Mouse (Mus musculus): ENCODE data around the gene Atxn7.

DNA sequence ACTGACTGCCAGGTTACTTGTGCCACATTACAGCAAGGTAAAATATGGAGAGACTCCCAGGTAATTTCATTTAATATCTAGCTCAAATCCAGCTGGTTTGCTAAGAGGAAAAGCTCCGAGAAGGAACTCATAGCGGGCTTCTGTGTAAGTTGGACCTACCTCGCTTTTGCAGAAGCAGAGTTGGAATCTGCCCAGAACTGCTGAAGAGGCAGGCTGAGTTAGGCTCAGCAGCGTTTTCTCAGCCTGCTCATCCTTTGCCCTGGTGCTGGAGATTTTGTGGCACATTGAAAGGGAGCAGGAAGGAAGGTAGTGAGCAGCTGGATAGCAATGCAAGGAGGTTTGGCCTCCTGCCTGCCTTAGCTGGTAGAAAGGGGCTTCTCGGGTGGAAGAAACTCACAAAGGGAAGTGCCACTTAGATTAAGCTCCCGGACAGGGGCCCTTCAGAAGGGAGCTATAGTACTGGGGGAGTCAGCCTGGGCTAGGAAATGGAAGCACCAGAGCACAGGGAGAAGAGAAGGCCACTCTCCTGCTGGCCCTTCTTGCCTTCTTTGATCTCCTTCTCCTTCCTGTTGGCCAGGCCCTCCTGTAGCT is 10.5 kb downstream of the Atxn7 start:
- no peak for TF ChIP-seq CTCF (IDR thresholded peaks at IDR 0.05; ENCODE audit: low read depth)
- TF ChIP-seq EP300 (IDR thresholded peaks at IDR 0.05; ENCODE audit: low read depth) = no peak
